Mouse (Mus musculus): ENCODE results near the gene Zfyve26. TPM values are rescaled to one million over a fixed set of nuclear protein-coding genes. Genes with fewer than 3 reads are reported as not detected.
"Not testable (repeated sequence)": the region's sequence is repeated elsewhere in the genome, so short reads cannot be mapped to it uniquely, and the experiment has no call there.

The Zfyve26 gene
- polyA plus RNA-seq (2017; shearing (Covaris generic)): 10 to 100 TPM; 23.1 to 37.7 TPM

DNA sequence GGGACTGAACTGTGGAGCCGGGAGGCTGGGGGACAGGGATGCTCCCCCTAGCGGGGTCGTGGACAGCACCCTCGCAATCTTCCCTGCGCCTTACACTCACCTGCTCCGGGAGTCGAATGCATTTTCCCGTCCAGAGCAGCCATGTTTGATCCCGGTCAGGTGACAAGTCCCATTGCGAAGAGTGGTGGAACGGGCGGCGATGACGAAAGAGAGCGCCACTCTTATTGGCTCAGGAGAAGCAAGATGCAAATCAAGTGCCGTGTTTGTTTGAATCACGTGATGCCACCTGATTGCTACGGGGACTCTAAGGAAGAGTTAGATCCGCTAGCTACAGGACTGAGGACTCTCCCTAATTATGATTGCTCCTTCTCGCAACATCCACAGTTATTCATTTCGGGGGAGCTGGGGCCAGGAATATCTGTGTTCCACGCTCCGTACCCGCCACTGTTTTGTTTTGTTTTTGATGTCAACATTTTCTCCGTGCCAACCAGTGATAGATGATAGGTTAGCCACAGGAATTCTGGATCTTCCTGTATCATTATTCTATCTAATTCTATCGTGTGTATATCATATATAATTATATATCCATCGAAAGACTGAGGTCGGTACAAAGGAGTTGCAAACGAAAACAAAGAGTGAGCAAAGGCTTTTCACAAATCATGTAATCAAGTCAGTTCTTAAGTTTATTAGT is at the start of gene Zfyve26:
Gene Zfyve26, minus strand, starts transcription at position 179 of the 691 bp plus-strand sequence.
- peak; percentile 91 for ATAC-seq

DNA sequence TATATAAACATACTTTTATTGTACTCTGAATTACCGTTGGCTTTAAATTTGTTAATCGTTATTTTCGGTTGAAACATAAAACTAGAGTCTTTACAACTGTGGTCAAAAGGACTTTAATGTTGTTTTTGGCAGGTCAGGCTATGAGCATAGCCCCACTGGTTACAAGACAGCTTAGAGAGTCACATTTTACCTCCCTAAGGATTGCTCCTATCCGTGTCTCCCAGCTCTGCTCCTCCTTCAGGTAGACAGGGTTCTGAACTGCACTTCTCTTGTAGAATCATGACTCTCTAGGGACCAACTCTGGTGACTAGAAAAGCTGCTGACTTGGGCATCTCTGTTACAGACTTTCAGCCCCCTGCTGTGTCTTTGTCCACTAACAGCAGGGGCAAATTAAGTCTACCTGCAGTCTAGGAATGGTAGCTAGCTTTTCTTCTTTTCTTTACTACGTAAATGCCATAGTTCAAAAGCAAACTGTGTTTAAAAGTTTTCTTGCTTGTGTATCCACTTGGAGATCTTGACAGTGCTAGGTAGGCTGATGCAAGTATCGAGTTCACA is 45.3 kb upstream of the Zfyve26 start:
- no peak for ATAC-seq

DNA sequence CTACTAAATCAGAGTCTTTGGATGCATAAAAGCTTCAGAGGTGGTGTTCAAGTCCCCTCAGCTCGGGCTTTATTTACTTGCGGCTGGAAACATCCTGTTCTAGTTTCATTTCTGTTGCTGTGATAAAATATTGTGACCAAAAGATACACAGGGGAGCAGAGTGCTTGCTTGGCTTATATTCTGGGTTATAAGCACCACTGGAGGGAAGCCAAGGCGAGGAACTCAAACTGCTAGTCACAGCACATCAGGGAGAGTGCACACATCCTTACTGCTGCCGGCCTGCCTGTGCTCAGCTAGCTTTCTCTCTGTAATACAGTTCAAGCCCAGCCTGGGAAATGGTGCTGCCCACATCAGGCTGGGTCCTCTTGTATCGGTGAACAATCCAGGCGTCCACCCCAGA is 44.4 kb upstream of the Zfyve26 start:
- ATAC-seq: no peak

DNA sequence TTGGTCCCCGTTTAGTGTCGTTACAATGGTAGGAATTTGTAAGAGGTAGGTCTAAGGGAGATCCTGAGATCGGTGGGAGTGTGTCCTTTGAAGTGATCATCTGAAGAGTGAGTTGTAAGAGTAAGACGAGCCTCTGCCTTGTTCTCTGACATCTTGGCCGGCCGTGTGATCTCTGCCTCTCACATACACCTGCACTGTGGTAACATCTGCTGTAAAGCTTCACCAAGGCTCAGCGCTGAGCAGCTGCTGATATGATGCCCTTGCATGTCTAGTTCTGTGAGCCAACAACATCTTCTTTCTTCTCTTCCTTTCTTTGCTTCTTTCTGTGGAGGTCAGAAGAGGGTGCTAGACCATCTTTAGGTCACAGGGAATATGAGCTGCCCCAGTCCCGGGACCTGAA is 42.7 kb upstream of the Zfyve26 start:
- no peak for ATAC-seq

DNA sequence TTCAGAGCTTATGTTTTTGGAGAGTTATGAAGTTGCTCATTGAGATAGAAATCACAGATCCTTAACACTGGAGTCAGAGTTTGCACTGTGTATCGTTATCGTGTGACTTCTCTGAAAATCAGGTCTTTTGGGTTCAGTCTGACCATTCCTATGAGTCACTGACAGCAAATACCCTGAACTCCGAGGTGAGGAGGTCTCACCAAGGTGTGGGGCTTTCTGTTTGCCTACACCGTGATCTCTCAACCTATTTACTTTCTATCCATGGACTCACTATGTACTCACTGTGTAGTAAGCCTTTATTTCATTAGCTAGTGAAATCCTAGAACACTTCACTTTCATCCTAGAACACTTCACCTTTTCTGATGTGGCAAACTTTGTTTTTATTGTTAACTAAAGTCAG is 35.6 kb upstream of the Zfyve26 start:
- no peak for ATAC-seq

DNA sequence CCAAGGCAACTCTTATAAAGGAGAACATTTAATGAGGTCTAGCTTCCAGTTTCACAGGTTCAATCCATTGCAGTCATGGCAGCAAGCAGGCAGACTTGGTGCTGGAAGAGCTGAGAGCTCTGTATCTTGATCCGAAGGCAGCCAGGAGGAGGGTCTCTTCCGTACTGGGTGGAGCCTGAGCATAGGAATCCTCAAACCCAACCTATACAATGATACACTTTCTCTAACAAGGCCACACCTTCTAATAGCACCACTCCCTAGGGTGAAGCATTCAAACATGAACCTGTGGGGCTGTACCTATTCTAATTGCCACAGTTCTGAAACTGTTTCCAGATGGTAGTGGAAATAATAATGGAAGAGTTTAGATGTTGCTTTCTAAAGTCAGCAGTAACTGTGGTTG is 34.5 kb upstream of the Zfyve26 start:
- no peak for ATAC-seq

DNA sequence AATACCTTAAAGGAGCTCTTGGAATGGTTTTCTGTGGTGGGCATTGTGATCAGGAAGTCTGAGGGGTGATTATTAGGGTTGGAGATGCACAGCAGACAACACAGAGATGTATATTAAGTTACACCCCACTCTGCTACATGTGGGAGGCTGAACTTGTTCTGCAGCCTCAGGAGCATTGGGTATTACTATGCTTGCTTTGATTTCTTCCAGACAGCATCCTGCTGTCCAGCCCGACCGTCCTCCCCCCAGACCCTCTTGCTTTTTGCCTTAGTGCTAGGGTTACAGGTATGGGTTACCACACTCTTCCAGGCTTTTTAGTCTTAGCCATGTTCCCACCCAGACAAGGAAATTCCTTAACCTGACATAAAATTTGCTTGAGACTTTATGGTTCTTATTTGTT is 31.8 kb upstream of the Zfyve26 start:
- ATAC-seq: no peak

DNA sequence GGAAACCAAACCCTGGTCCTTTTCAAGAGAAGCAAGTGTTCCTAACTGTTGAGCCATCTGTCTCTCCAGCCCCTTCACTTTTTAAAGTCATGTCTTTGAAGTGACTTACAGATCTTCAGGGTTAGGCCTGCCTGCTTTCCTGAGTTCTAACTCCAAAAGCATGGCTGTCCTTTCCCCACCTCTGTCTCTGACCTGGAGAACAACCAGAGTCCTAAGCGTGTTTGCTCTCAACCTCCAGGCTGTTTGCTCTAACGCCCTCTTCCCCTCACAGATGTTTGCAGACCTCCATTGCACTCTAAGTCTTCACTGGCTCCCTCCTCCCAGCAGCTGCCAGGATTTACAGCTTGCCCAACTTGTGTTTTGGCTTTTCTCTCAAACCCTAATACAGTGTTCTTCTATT is 30.6 kb upstream of the Zfyve26 start:
- no peak for ATAC-seq

DNA sequence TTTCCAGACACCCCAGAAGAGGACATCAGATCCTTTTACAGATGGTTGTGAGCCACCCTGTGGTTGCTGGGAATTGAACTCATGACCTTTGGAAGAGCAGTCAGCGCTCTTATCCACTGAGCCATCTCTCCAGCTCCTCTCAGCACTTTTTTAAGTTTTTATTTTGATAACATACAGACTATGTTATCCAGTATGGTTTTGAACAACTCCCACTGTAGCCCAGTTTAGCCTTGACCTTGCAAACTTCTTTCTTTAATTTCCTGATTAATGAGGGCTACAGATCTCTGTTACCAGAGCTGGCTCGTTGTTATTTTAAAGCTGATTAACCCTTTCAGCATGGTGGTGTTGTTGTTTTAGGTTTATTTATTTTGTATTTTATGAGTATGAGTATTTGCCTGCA is 30.1 kb upstream of the Zfyve26 start:
- no peak for ATAC-seq

DNA sequence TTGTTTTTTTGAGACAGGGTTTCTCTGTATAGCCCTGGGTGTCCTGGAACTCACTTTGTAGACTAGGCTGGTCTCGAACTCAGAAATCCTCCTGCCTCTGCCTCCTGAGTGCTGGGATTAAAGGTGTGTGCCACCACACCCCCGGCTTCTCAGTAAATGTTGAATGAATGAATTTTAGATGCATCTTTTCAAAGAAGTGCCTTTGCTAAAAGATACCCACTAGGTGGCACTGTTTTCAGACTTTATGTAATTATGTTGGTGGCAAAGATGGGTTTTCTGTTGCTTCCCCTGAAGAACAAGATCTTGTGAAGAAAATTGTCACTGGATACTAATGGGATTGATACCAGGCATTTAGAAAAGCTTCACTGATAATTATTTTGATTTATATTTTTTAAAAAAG is 26.4 kb upstream of the Zfyve26 start:
- ATAC-seq: not testable (repeated sequence)

DNA sequence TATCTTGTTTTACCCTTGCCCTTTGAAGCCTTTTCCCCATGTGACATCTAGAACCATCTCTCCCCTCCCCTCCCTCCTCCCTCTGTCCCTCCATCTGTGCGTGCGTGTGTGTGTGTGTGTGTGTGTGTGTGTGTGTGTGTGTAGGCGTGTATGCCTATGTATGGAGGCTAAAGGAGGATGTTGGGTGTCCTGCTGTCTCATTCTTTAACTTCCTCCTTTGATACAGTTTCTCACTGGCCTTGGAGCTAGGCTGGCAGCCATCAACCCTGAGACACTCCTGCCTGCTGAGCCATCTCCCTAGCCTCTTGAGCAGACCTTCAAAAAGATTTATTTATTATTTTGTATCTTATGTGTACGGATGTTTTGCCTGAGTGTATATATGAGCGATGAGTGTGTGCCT is 24.8 kb upstream of the Zfyve26 start:
- no peak for ATAC-seq

DNA sequence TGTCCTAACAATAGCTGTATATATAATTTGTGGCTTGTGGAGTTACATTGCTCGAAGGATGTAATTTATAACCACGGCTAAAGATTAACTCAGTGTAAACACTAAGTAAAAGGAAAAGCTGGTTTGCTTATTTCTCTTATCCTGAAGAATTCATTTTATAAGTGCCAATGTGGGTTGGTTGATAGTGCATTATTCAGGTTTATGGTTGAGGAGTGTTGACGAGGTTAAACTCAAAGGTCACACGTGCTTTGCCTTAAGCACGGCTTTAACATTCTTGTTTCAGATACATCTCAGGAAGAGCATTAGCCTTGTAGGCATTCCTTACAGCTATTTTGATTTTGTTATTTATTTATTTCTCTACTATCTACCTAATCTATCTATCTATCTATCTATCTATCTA is 21.2 kb upstream of the Zfyve26 start:
- no peak for ATAC-seq

DNA sequence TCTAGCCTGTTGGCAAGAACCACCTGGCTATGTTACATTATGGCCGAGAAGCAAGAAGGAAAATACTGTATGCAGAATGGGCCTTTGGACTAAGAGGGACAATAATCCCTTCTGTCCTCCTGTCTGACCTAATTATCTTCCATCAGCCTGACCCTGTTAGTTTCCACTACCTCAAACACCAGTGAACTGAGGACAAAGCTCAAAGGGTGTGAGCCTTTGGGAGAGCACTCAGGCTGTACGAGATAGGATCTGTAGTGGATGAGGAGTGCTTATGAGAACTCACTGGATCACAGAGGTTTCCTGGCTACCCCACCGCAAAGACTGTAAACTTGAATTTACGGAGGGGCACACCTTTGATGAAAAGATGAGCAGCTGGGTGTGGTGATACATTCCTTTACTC is 17.6 kb upstream of the Zfyve26 start:
- ATAC-seq: no peak

DNA sequence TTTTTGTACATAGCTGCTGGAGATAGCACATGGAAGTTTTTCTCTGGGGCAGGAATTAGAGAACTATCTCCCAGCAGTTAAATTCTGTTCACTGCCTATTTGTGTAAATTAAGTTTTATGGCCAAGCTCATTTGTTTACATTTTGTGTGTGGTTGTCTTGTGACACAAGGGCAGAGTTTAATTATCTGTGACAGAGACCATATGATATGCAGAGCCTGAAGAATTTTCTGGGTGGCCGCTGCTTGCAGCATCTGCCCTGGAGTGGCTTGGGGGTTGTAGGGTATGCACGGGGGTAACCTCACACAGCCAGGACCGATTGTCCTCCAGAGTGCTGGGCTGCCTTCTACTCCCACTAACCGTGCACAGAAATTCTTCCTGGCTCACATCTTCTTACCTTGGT is 9.9 kb upstream of the Zfyve26 start:
- ATAC-seq: no peak

DNA sequence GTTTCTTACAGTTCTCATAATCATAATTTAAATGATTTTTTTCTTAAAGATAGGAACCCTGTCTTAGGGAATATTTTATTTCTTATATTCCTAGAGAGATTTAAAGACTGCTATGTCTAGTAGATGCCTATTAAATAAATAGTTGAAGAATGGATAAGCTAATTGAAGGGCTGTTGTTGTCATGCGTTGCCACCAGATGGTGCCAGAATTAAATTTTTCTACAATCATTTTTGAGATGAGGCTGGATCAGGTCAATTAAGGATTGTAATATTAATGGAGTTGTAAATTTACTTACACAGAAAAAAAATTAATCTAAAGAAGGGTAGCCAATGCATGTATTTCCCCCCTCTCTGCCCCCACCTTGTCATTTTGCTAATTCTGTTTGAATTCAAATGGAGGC is 9.0 kb upstream of the Zfyve26 start:
- ATAC-seq: no peak

DNA sequence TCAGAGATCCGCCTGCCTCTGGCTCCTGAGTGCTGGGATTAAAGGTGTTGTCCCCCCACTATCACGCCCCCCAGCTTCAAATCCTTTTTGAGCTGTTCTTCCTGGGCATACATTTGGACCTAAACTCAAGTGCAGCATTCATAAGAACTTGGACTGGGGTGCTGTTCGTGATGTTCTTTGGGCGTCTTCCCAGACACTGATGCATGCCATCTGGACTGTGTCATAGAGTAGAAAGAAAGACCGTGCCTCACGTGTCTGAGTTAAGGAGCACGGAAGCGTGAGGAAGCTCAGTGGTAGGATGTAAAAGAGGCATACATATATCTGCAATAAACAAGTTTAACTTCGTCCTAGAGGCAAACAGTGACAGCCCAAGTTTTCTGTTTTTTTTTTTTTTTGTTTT is 5.7 kb upstream of the Zfyve26 start:
- ATAC-seq: no peak

DNA sequence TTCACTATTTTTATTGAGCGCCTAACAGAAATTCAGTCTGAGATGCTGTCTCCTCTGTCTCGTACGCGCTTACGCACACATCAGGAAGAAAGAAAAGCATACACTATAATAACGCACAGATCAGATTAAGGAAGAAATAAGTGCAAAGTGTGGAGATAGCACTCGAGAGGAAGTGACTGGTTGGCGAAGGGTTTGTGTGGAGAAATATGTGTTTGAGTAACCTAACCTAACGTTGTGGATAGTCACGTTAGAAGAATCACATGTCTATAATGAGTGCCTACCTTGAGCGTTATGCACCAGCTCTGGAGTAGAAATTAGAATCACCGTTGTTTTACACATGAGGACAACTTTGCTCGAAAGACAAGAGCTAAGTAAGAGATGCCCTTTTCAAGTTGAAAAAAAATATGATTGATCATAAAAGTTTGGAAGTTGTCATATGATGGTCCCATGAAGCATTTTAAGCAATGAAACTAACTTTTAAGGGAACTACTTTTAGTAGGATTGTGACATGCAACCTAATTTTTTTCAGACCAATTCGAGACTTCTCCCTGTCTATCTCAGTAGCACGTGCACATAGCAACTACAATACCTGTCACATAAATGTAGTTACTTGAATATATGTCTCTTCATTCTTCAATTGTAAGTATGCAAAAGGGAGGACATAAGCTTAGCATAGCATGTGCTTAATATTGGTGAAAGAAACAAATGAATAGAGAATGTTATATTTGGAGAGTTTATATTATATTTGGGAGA is 2.0 kb upstream of the Zfyve26 start:
- ATAC-seq: no peak

DNA sequence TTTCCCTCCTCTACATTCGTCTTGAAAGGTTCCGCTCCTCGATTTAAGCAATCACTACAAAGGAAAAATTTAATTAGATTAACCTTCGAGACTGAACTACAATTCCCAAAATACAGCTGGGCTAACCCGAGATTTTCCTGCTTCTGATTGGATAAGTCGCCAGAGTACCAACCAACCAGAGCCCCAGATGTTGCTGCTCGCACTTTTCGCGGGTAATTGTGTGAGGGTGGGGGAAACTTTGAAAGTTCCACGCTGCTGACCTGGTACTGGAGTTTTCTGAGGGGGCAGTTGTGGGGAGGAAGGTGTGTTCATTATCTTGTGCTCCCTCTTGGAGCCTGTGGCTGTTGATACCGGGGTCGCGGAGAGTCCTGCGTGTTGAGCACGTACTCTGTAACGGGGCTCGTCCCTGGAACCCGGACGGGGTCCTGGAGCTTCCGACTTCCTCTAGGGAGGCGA is 1.0 kb upstream of the Zfyve26 start, which contains the start of gene Rad51b:
Gene Rad51b, plus strand, starts transcription at position 162 of the 456 bp plus-strand sequence.
- peak; percentile 81 for ATAC-seq

DNA sequence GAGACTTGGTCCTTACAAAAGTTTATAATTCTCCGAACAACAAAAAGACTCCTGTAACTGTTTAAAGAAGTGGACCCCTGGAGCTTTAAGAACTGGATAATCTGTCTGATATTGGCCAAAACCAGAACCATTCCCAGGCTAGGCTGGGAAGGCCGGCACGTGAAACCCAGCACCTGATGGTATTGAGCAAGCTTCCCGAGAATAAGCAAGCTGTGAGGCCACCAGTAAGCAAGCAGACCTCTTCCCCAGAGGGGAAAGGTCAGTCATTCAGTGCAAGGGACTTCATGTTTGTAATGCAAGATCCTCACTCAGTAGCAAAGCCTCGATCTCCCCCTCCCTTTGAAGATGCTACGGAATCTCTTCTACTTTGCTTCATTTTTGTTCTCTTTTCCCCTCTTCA is 3.2 kb downstream of the Zfyve26 start:
- ATAC-seq: no peak

DNA sequence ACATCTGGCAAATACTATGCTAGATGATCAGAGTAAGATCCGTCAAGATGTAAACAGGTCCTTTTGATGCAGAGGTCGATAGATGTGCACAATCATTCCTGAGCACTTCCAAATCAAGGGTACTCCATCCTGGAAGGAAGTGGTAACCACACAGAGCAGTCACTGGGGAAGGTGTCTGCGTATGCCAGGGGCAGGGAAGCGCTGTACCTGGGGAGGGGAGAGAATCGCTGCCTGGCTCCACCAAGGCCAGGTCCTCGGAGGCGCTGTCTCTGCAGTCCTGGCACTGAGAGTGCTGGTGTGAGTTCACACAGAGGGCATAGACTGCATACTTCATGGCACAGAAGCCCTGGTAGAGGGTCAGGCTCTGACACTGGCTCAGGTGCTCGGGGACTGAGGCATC is 13.5 kb downstream of the Zfyve26 start:
- no peak for ATAC-seq

DNA sequence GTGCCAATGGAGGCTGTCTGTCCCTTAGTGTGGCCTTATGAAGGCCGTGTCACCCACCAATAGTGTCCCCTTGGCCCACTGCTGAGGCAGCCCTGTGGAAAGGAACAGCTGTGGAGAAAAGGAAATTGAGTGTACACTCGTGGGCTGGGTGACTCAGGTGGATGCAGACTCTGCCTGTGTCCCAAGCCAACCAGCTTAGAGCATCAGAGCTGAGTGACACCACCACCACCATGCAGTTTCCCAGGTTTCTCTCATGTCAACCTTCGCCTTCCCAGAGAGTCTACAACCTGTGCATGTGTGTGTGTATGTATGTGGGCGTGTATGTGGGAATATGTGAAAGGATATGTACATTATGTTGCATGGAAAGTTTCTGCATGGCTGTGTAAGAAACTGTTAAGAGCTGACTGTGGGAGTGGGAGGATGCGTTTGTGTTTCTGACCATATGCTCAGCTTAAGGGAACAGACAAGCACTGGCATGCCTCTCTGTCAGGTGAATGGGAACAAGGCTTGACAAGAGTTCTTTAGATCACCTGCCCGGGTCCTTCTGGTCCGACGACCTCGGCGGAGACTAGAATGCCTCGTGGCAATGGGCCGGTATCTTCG is 16.5 kb downstream of the Zfyve26 start:
- ATAC-seq: no peak

DNA sequence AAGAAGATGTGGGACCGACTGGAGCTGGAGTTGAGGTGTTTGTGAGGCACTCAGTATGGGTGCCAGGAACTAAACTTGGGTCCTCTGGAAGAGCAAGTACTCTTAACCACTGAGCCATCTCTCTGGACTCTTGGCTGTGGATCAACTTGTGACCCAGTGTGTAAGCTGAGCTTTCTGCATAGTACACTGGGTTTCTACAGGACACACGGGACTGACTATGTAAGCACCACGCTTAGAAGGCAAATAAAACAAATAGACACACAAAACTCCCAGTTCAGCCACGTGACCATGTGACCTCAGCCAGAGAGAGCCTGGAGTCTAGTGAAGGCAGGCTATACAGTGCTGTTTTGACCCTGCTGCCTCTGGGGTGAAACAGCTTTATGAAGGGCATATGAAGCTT is 23.5 kb downstream of the Zfyve26 start:
- no peak for ATAC-seq

DNA sequence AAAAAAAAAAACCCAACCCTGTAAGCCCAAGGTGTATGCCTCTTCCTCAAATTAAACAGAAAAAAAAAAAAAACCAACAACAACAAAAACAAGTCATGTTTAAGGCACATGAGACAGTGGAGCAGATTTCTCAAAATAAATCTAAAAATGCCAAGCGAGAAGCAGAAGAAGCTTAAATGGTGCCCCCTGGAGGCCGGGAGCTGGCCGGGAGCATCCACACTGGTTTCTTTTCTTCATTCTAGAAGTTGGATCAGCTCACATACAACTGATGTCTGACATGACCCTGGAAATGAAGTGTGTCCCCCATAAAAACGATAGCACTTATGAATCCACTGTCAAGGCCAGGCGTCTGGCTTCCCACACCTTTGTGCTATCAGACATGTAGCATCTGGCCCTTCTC is 35.1 kb downstream of the Zfyve26 start:
- ATAC-seq: no peak

DNA sequence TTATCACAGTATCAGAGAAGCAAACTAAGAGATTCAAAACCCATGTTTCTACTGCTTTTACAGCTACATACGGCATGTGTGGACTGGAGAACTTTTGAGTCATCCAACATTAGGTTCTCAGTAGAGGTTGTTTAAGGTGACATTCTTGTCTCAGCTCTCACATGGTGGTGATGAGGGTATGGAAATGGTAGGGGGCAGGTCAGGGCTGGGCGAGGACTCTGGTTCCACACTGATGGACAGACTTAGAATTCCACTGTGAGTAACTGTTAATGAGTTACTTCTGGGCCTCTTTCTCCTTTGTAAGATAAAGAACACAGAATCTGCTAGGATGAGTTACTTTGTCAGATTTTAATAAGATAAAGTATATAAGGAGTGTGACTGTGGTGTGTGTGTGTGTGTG is 36.0 kb downstream of the Zfyve26 start:
- ATAC-seq: no peak
